Mouse (Mus musculus): Measurements from ENCODE around the gene Timmdc1. TPM values are rescaled to one million over a fixed set of nuclear protein-coding genes. Genes with fewer than 3 reads are reported as not detected.
"Not testable (repeated sequence)": the region's sequence is repeated elsewhere in the genome, so short reads cannot be mapped to it uniquely, and the experiment has no call there.

Gene Timmdc1
- polyA plus RNA-seq, 1 experiment from 2014 or later: 35.6 TPM

GRCm38 (mm10) chr16:38492551-38492950, 29.9 kb downstream of the Timmdc1 start:
- Histone ChIP-seq H3K4me1 (replicated peaks) (no peaks in the 10 kb centered on the region), H3K36me3 (peaks cover 11% of the 10 kb centered on the region), H3K9ac (no peak overlapping the region), H3K4me3 (no peak overlapping the region), H3K9me3 (replicated peaks) (no peaks in the 10 kb centered on the region), H3K27me3 (replicated peaks) (no peaks in the 10 kb centered on the region), H3K27ac (ENCODE audit: poor library complexity, severe bottlenecking) (no peak overlapping the region), H3K4me2 (no peak overlapping the region)
- no peak for ATAC-seq (ENCODE audit: insufficient number of reproducible peaks, low FRiP score)
- WGBS: 77% methylated on average over 3 of the region's 3 CpGs

GRCm38 (mm10) chr16:38483582-38484309, 38.7 kb downstream of the Timmdc1 start:
- Histone ChIP-seq H3K27me3 (replicated peaks) (peaks cover 9% of the 10 kb centered on the region; the same call in 1 of the 2 replicates), H3K9me3 (replicated peaks) (no peaks in the 10 kb centered on the region), H3K9ac (peak overlapping the region; percentile 37; the same call in 1 of the 2 replicates), H3K36me3 (no peaks in the 10 kb centered on the region), H3K4me3 (peak overlapping the region; percentile 48), H3K27ac (ENCODE audit: poor library complexity, severe bottlenecking) (no peak overlapping the region), H3K4me2 (peak overlapping the region; percentile 84), H3K4me1 (replicated peaks) (peaks cover 10% of the 10 kb centered on the region)
- WGBS: 25% methylated on average over 42 of the region's 42 CpGs
- ATAC-seq (ENCODE audit: insufficient number of reproducible peaks, low FRiP score): peak; percentile 33; the same call in 1 of the 2 replicates

- Histone ChIP-seq H3K9me3 (replicated peaks) (no peaks in the 10 kb centered on the region), H3K4me1 (replicated peaks) (peaks cover 10% of the 10 kb centered on the region), H3K9ac (peak overlapping the region; percentile 37; the same call in 1 of the 2 replicates), H3K27ac (ENCODE audit: poor library complexity, severe bottlenecking) (no peak overlapping the region), H3K36me3 (no peaks in the 10 kb centered on the region), H3K27me3 (replicated peaks) (peaks cover 9% of the 10 kb centered on the region; the same call in 1 of the 2 replicates), H3K4me3 (peak overlapping the region; percentile 48), H3K4me2 (peak overlapping the region; percentile 84)
- WGBS: 15% methylated on average over 32 of the region's 32 CpGs
- ATAC-seq (ENCODE audit: insufficient number of reproducible peaks, low FRiP score): no peak
These were observed 39.5 kb downstream of the Timmdc1 start for GRCm38 (mm10) chr16:38482780-38483562.

- Histone ChIP-seq H3K9ac (no peak overlapping the region), H3K27me3 (replicated peaks) (peaks cover 9% of the 10 kb centered on the region; the same call in 1 of the 2 replicates), H3K27ac (ENCODE audit: poor library complexity, severe bottlenecking) (no peak overlapping the region), H3K4me2 (no peak overlapping the region), H3K4me1 (replicated peaks) (peaks cover 17% of the 10 kb centered on the region), H3K9me3 (replicated peaks) (no peaks in the 10 kb centered on the region), H3K36me3 (no peaks in the 10 kb centered on the region), H3K4me3 (no peak overlapping the region)
- ATAC-seq (ENCODE audit: insufficient number of reproducible peaks, low FRiP score): no peak
- WGBS: 59% methylated on average over 4 of the region's 4 CpGs
These were observed 41.1 kb downstream of the Timmdc1 start for GRCm38 (mm10) chr16:38481327-38481726.

- WGBS: 83% methylated on average over 3 of the region's 3 CpGs
- Histone ChIP-seq H3K36me3 (no peaks in the 10 kb centered on the region), H3K27me3 (replicated peaks) (no peaks in the 10 kb centered on the region; the same call in 1 of the 2 replicates), H3K4me1 (replicated peaks) (peaks cover 14% of the 10 kb centered on the region), H3K4me2 (no peak overlapping the region), H3K4me3 (no peak overlapping the region), H3K9ac (no peak overlapping the region), H3K9me3 (replicated peaks) (no peaks in the 10 kb centered on the region), H3K27ac (ENCODE audit: poor library complexity, severe bottlenecking) (no peak overlapping the region)
- no peak for ATAC-seq (ENCODE audit: insufficient number of reproducible peaks, low FRiP score)
These were observed 44.2 kb downstream of the Timmdc1 start for GRCm38 (mm10) chr16:38478296-38478695.

GRCm38 (mm10) chr16:38477241-38477608, 45.2 kb downstream of the Timmdc1 start:
- not testable (repeated sequence) for H3K27me3 ChIP-seq (replicated peaks); H3K36me3 ChIP-seq; H3K4me1 ChIP-seq (replicated peaks); H3K9me3 ChIP-seq (replicated peaks)
- 0 out of 2 replicates have a peak, but pooled peaks have one; percentile 26 for ATAC-seq (ENCODE audit: insufficient number of reproducible peaks, low FRiP score)
- 33% methylated on average over 14 of the region's 14 CpGs for WGBS
- Histone ChIP-seq H3K27ac (ENCODE audit: poor library complexity, severe bottlenecking) (peak overlapping the region; percentile 94; the same call in 1 of the 2 replicates), H3K9ac (peak overlapping the region; percentile 71; the same call in 1 of the 2 replicates), H3K4me3 (peak overlapping the region; percentile 48), H3K4me2 (peak overlapping the region; percentile 81)

GRCm38 (mm10) chr16:38476312-38477240, 45.9 kb downstream of the Timmdc1 start:
- Histone ChIP-seq H3K27ac (ENCODE audit: poor library complexity, severe bottlenecking) (peak overlapping the region; percentile 94), H3K9ac (peak overlapping the region; percentile 71), H3K9me3 (replicated peaks) (no peaks in the 10 kb centered on the region), H3K4me3 (peak overlapping the region; percentile 48), H3K36me3 (no peaks in the 10 kb centered on the region), H3K4me1 (replicated peaks) (peaks cover 10% of the 10 kb centered on the region), H3K27me3 (replicated peaks) (no peaks in the 10 kb centered on the region), H3K4me2 (peak overlapping the region; percentile 81)
- WGBS: 7% methylated on average over 34 of the region's 34 CpGs
- ATAC-seq (ENCODE audit: insufficient number of reproducible peaks, low FRiP score): 0 out of 2 replicates have a peak, but pooled peaks have one; percentile 17

GRCm38 (mm10) chr16:38475681-38476311, 46.7 kb downstream of the Timmdc1 start:
- no peaks in the 10 kb centered on the region for H3K27me3 ChIP-seq (replicated peaks)
- H3K4me3 ChIP-seq: peak overlapping the region; percentile 48
- no peaks in the 10 kb centered on the region for H3K36me3 ChIP-seq
- 0 out of 2 replicates have a peak overlapping the region, but pooled peaks have one; percentile 71 for H3K9ac ChIP-seq
- H3K27ac ChIP-seq (ENCODE audit: poor library complexity, severe bottlenecking): peak overlapping the region; percentile 94
- H3K4me1 ChIP-seq (replicated peaks): peaks cover 10% of the 10 kb centered on the region
- 0 out of 2 replicates have a peak, but pooled peaks have one; percentile 9 for ATAC-seq (ENCODE audit: insufficient number of reproducible peaks, low FRiP score)
- 21% methylated on average over 4 of the region's 4 CpGs for WGBS
- peak overlapping the region; percentile 81 for H3K4me2 ChIP-seq
- no peaks in the 10 kb centered on the region for H3K9me3 ChIP-seq (replicated peaks)

- no peak for ATAC-seq (ENCODE audit: insufficient number of reproducible peaks, low FRiP score)
- Histone ChIP-seq H3K9ac (no peak overlapping the region), H3K9me3 (replicated peaks) (no peaks in the 10 kb centered on the region), H3K4me2 (no peak overlapping the region), H3K27me3 (replicated peaks) (no peaks in the 10 kb centered on the region), H3K4me3 (no peak overlapping the region), H3K36me3 (no peaks in the 10 kb centered on the region), H3K27ac (ENCODE audit: poor library complexity, severe bottlenecking) (no peak overlapping the region), H3K4me1 (replicated peaks) (peaks cover 10% of the 10 kb centered on the region)
- 82% methylated on average over 9 of the region's 9 CpGs for WGBS
These were observed 47.7 kb downstream of the Timmdc1 start for GRCm38 (mm10) chr16:38474677-38475286.

GRCm38 (mm10) chr16:38473661-38474060, 48.8 kb downstream of the Timmdc1 start:
- Histone ChIP-seq H3K27ac (ENCODE audit: poor library complexity, severe bottlenecking) (no peak overlapping the region), H3K9ac (no peak overlapping the region), H3K4me3 (no peak overlapping the region), H3K4me1 (replicated peaks) (peaks cover 10% of the 10 kb centered on the region), H3K9me3 (replicated peaks) (no peaks in the 10 kb centered on the region), H3K36me3 (no peaks in the 10 kb centered on the region), H3K27me3 (replicated peaks) (no peaks in the 10 kb centered on the region), H3K4me2 (no peak overlapping the region)
- WGBS: 83% methylated on average over 5 of the region's 5 CpGs
- ATAC-seq (ENCODE audit: insufficient number of reproducible peaks, low FRiP score): no peak
